Mouse (Mus musculus) layer of hippocampus, adult 9-10 months (tissue): ENCODE results near the gene Tns1.
A peak's percentile ranks its signal among the peaks of the same experiment; 100 is the strongest.

Source experiments
- DNase-seq: peaks from one replicate; pipeline ENCODE4 v3.0.0; 2022; ENCODE audit warnings: low spot score

Gene Tns1

GRCm38 (mm10) chr1:73955259-73955842 is 168.9 kb downstream of the Tns1 start:
- no peak for DNase-seq

- DNase-seq: no peak
Measured at GRCm38 (mm10) chr1:73954614-73955013, 169.6 kb downstream of the Tns1 start.

GRCm38 (mm10) chr1:73954015-73954408 is 170.2 kb downstream of the Tns1 start:
- no peak for DNase-seq

- DNase-seq: no peak
Measured at GRCm38 (mm10) chr1:73953317-73954014, 170.8 kb downstream of the Tns1 start.

GRCm38 (mm10) chr1:73952598-73952997 is 171.7 kb downstream of the Tns1 start:
- DNase-seq: no peak

GRCm38 (mm10) chr1:73951178-73951577 is 173.1 kb downstream of the Tns1 start:
- DNase-seq: no peak

GRCm38 (mm10) chr1:73948757-73949156 is 175.5 kb downstream of the Tns1 start:
- no peak for DNase-seq

GRCm38 (mm10) chr1:73947525-73948304 is 176.5 kb downstream of the Tns1 start:
- DNase-seq: no peak

- no peak for DNase-seq
Measured at GRCm38 (mm10) chr1:73946701-73947100, 177.5 kb downstream of the Tns1 start.

GRCm38 (mm10) chr1:73944393-73944792 is 179.9 kb downstream of the Tns1 start:
- peak; percentile 39 for DNase-seq

GRCm38 (mm10) chr1:73943667-73944289 is 180.5 kb downstream of the Tns1 start:
- DNase-seq: no peak

- DNase-seq: no peak
Measured at GRCm38 (mm10) chr1:73943255-73943654, 181.0 kb downstream of the Tns1 start.

GRCm38 (mm10) chr1:73942243-73942642 is 182.0 kb downstream of the Tns1 start:
- DNase-seq: no peak

GRCm38 (mm10) chr1:73941697-73942096 is 182.6 kb downstream of the Tns1 start:
- no peak for DNase-seq

- DNase-seq: no peak
Measured at GRCm38 (mm10) chr1:73940491-73941204, 183.6 kb downstream of the Tns1 start.

- DNase-seq: no peak
Measured at GRCm38 (mm10) chr1:73938597-73938996, 185.7 kb downstream of the Tns1 start.

GRCm38 (mm10) chr1:73937805-73938204 is 186.4 kb downstream of the Tns1 start:
- no peak for DNase-seq

GRCm38 (mm10) chr1:73936537-73936936 is 187.7 kb downstream of the Tns1 start:
- no peak for DNase-seq

- DNase-seq: no peak
Measured at GRCm38 (mm10) chr1:73935442-73936080, 188.7 kb downstream of the Tns1 start.

- no peak for DNase-seq
Measured at GRCm38 (mm10) chr1:73933146-73933490, 191.1 kb downstream of the Tns1 start.

- no peak for DNase-seq
Measured at GRCm38 (mm10) chr1:73932421-73933145, 191.7 kb downstream of the Tns1 start.
